Mouse (Mus musculus) stomach, embryonic 16.5 days (tissue): ENCODE results near the gene Commd2. TPM values are rescaled to one million over a fixed set of nuclear protein-coding genes. Genes with fewer than 3 reads are reported as not detected.
A peak's percentile ranks its signal among the peaks of the same experiment; 100 is the strongest.

Experiments used
- ATAC-seq: fragments of 200-750 bp; cut with Nextera tagmentation; 2 replicates; pipeline ENCODE4 v1.8.0; 2017; ENCODE audit warnings: moderate number of reproducible peaks, moderate TSS enrichment; ENCODE audit not compliant: insufficient read depth, low FRiP score
- H3K27ac ChIP-seq: fragments of 300-500 bp; sonication (generic); 2 replicates; pipeline ENCODE4 v1.5.1; 2014; ENCODE audit warnings: low read length
- H3K27me3 ChIP-seq: fragments of 300-500 bp; sonication (generic); 2 replicates; pipeline ENCODE4 v1.6.1; 2014; ENCODE audit warnings: low read length, control low read depth, mixed read lengths; ENCODE audit not compliant: control insufficient read depth, insufficient read depth
- H3K36me3 ChIP-seq: fragments of 300-500 bp; sonication (generic); 2 replicates; pipeline ENCODE4 v1.6.1; 2014; ENCODE audit warnings: low read length; ENCODE audit not compliant: control insufficient read depth, insufficient read depth
- H3K4me1 ChIP-seq: fragments of 300-500 bp; sonication (generic); 2 replicates; pipeline ENCODE4 v1.6.1; 2014; ENCODE audit warnings: low read length, control low read depth, mixed read lengths; ENCODE audit not compliant: control insufficient read depth, insufficient read depth
- H3K4me2 ChIP-seq: fragments of 300-500 bp; sonication (generic); 2 replicates; pipeline ENCODE4 v1.6.1; 2014; ENCODE audit warnings: low read depth, low read length, mixed read lengths
- H3K4me3 ChIP-seq: fragments of 300-500 bp; sonication (generic); replicated peaks from 2 replicates; pipeline ENCODE4 v1.5.1; 2014; ENCODE audit warnings: mild to moderate bottlenecking, low read length
- H3K9ac ChIP-seq: fragments of 300-500 bp; sonication (generic); 2 replicates; pipeline ENCODE4 v1.6.1; 2014; ENCODE audit warnings: low read length
- H3K9me3 ChIP-seq: fragments of 300-500 bp; sonication (generic); replicated peaks from 2 replicates; pipeline ENCODE4 v1.6.1; 2016; ENCODE audit warnings: low read length, control low read depth; ENCODE audit not compliant: control insufficient read depth
- WGBS: fragments of 180-500 bp; shearing (Covaris S2); extraction: QIAGEN DNeasy Blood & Tissue Kit; methylation state at CpG from one replicate; pipeline ENCODE4 v1.1.7; 2014; 5-methylcytosine and 5-hydroxymethylcytosine counted together
- polyA plus RNA-seq: library from polyadenylated mRNA; unstranded; fragments of >200 nt; fragmentation: Nextera tagmentation; extraction: Ambion mirVana; gene quantifications from 2 replicates; pipeline ENCODE4 v1.2.1, GENCODE M21; 2015

The Commd2 gene
- polyA plus RNA-seq, 1 experiment from 2014 or later, result 62.2 TPM

DNA sequence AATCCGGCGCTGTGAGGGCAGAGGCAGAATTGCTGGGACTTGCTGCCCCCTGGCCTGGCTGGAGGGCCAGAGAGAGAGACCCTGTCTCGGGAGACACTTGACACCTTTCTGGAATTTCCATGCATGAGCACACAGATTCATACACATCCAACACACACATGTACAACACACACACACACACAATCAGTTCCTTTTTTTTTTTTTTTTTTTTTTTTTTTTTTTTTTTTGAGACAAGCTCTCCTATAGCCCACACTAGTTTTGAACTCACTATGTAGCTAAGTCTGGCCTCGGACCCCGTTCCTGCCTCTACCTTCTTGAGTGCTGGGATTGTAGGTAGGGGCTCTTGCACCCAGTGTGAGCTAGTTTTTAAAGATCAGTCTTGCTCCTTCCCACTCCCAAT is 14.4 kb upstream of the Commd2 start:
- Histone ChIP-seq H3K4me2 (no peak overlapping the region), H3K9me3 (no peaks in the 10 kb centered on the region), H3K27ac (no peak overlapping the region), H3K36me3 (no peaks in the 10 kb centered on the region), H3K4me3 (no peak overlapping the region), H3K4me1 (no peaks in the 10 kb centered on the region), H3K27me3 (no peaks in the 10 kb centered on the region), H3K9ac (no peak overlapping the region)
- WGBS, result 89% methylated on average over 5 of the region's 5 CpGs
- no peak for ATAC-seq

DNA sequence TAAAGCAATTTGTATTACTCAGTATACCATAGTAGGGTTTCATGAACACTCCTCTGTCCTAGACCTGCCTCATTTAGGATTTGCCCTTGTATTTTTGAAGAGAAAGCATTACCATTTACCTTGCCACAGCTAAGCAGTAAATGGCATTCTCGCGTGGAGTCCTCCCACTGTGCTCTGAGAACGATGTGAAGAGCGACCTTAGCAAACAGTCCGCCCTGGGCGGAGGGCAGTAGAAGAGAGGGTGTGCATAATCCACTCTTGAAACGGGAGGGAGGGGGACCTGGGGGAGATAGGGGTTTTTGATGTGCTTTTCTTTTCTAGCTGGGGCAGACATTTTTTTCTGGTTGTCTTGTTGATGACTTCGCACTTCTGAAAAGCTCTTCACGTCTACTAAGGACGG is 13.2 kb upstream of the Commd2 start:
- Histone ChIP-seq H3K9ac (no peak overlapping the region), H3K27ac (no peak overlapping the region), H3K27me3 (no peaks in the 10 kb centered on the region), H3K9me3 (no peaks in the 10 kb centered on the region), H3K36me3 (no peaks in the 10 kb centered on the region), H3K4me3 (no peak overlapping the region), H3K4me2 (no peak overlapping the region), H3K4me1 (no peaks in the 10 kb centered on the region)
- 62% methylated on average over 10 of the region's 10 CpGs for WGBS
- no peak for ATAC-seq

DNA sequence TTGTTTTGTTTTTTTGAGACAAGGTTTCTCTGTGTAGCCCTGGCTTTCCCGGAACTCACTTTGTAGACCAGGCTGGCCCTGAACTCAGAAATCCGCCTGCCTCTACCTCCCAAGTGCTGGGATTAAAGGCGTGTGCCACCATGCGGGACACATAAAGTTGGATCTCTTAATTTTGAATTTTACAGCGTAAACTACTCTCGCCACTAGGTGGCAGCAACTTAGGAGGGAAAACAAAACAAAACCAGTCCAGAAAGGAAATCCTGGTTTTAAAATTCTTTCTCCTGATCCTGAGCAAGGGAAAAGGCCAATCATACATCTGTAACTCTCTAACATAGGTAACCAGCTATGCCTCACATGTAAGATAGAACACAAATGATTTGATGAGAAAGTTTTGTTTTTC is 12.2 kb upstream of the Commd2 start:
- Histone ChIP-seq H3K27ac (no peak overlapping the region), H3K4me2 (no peak overlapping the region), H3K27me3 (no peaks in the 10 kb centered on the region), H3K4me1 (no peaks in the 10 kb centered on the region), H3K36me3 (no peaks in the 10 kb centered on the region), H3K9me3 (no peaks in the 10 kb centered on the region), H3K4me3 (no peak overlapping the region), H3K9ac (no peak overlapping the region)
- WGBS, result 21% methylated on average over 6 of the region's 6 CpGs
- no peak for ATAC-seq

DNA sequence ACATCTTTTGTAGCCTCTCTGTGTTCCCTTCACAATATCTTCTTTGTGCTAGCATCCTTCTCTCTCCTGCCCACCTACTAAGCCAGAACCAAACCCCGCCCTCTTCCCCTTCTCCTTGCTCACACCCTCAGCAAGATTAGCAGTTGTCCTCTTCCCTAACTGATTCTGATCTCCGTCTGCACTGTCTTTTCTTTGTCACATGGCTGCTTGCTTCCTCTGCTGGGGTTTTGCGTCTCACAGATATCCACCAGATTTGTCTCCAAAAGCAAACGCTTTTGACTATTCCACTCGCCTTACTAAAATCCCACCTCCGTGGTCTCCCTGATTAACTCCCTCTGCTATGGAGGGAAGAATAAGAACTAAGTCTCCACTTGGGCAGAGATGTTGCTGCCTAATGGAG is 7.1 kb upstream of the Commd2 start:
- Histone ChIP-seq H3K36me3 (no peaks in the 10 kb centered on the region), H3K4me1 (no peaks in the 10 kb centered on the region), H3K9ac (no peak overlapping the region), H3K4me3 (no peak overlapping the region), H3K4me2 (no peak overlapping the region), H3K27me3 (no peaks in the 10 kb centered on the region), H3K9me3 (no peaks in the 10 kb centered on the region), H3K27ac (no peak overlapping the region)
- no peak for ATAC-seq
- WGBS, result 63% methylated on average over 6 of the region's 6 CpGs

DNA sequence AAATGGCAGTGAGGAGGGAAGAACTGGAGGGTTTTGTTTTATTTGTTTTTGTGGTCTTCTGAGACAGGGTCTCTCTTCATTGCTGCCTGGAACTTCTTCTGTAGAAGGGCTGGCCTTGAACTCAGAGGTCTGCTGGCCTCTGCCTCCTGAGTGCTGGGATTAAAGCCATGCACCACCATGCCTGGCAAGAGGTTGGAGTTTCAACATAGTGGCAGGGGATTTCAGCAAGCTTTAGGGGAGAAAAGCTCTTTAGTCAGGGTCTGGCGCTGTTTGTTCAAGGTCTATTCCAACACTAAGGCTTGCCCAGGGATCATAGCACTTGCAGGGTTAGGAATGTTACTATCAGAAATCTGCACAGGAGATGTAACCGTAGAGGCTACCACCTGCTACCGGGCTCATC is 2.1 kb upstream of the Commd2 start:
- ATAC-seq, result no peak

GRCm38 (mm10) chr3:57652485-57652884 is 970 bp upstream of the Commd2 start:
- Histone ChIP-seq H3K9ac (no peak overlapping the region), H3K4me3 (no peak overlapping the region), H3K9me3 (no peaks in the 10 kb centered on the region), H3K36me3 (no peaks in the 10 kb centered on the region), H3K4me1 (no peaks in the 10 kb centered on the region; the same call in 1 of the 2 replicates), H3K27me3 (no peaks in the 10 kb centered on the region), H3K4me2 (no peak overlapping the region), H3K27ac (no peak overlapping the region)
- ATAC-seq, result no peak
- WGBS, result 80% methylated on average over 3 of the region's 3 CpGs

More for the DNA sequence above, 2.1 kb upstream of the Commd2 start:
- Histone ChIP-seq H3K27ac (no peak overlapping the region), H3K9me3 (no peaks in the 10 kb centered on the region), H3K4me1 (no peaks in the 10 kb centered on the region; the same call in 1 of the 2 replicates), H3K9ac (no peak overlapping the region), H3K4me2 (no peak overlapping the region), H3K27me3 (no peaks in the 10 kb centered on the region), H3K36me3 (no peaks in the 10 kb centered on the region), H3K4me3 (no peak overlapping the region)
- WGBS, result 82% methylated on average over 3 of the region's 3 CpGs

DNA sequence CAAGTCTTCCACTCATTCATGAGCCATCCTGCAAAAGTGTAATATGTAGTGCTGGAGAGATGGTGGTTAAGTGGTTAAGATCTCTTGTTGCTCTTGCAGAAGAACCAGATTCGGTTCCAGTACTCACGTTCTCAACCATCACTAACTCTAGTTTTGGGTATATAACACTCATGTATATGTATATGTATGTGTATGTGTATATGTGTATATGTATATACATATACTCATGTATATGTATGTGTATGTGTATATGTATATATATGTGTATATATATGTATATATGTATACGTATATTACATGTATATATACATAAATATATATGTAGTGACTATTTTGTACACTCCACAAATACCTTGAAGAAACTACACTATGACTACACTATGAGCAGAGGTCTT is 347 bp upstream of the Commd2 start:
- Histone ChIP-seq H3K27ac (no peak overlapping the region), H3K4me1 (no peaks in the 10 kb centered on the region; the same call in 1 of the 2 replicates), H3K9me3 (no peaks in the 10 kb centered on the region), H3K4me3 (peak overlapping the region; percentile 90), H3K27me3 (no peaks in the 10 kb centered on the region), H3K4me2 (peak overlapping the region; percentile 73), H3K9ac (peak overlapping the region; percentile 95), H3K36me3 (no peaks in the 10 kb centered on the region)
- peak; percentile 51; the same call in 1 of the 2 replicates for ATAC-seq
- WGBS, result 61% methylated on average over 3 of the region's 3 CpGs

GRCm38 (mm10) chr3:57643191-57643590 is 8.3 kb downstream of the Commd2 start:
- no peak overlapping the region for H3K27ac ChIP-seq
- no peaks in the 10 kb centered on the region for H3K4me1 ChIP-seq
- H3K4me2 ChIP-seq, result no peak overlapping the region
- H3K27me3 ChIP-seq, result no peaks in the 10 kb centered on the region
- WGBS, result 94% methylated on average over 6 of the region's 6 CpGs
- ATAC-seq, result no peak
- H3K9ac ChIP-seq, result no peak overlapping the region
- H3K36me3 ChIP-seq, result peaks cover 9% of the 10 kb centered on the region; the same call in 1 of the 2 replicates
- no peak overlapping the region for H3K4me3 ChIP-seq
- H3K9me3 ChIP-seq, result no peaks in the 10 kb centered on the region

GRCm38 (mm10) chr3:57637596-57637995 is 13.9 kb downstream of the Commd2 start:
- Histone ChIP-seq H3K4me3 (no peak overlapping the region), H3K27me3 (no peaks in the 10 kb centered on the region), H3K4me1 (no peaks in the 10 kb centered on the region), H3K9me3 (no peaks in the 10 kb centered on the region), H3K4me2 (no peak overlapping the region), H3K36me3 (no peaks in the 10 kb centered on the region), H3K27ac (no peak overlapping the region), H3K9ac (no peak overlapping the region)
- WGBS, result 59% methylated on average over 6 of the region's 6 CpGs
- ATAC-seq, result 0 out of 2 replicates have a peak, but pooled peaks have one; percentile 37
